Comparison of ENCODE assay signal across 21 mouse cellular contexts in the genomic region with DNA sequence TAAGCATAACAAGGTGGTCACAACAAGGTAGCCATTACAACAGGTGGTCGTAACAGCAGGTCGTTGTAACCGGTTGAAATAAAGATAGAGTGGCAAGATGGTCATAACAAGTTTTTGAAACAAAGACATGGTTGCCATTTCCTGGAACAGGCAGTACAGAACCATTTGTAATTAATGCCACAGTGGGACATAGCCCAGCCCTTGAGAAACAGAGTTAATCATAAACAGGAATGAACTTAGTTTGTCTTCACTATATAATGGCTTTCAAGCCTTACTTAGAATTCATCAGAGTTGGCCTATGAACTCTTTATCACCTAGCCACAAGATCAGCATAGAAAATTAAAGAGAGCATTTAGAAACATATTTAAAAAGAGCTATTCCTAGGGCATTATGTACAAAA. TPM values are rescaled to one million over a fixed set of nuclear protein-coding genes. Genes with fewer than 3 reads are reported as not detected.
DNase-seq lines count a peak whose midpoint lies in the region; ATAC-seq and TF ChIP-seq lines count a peak whose summit lies in the region.
"Had no signal": no experiment of that assay in that cellular context is flagged by ENCODE, and none has a peak within 500 bp of the region (broad histone marks: within the 10 kb centered on the region; RNA-seq: fewer than 3 reads in every experiment).

No protein-coding gene starts in this region.

- peak; percentile 86 for ATAC-seq in intestine, embryonic 15.5 days
- ATAC-seq in intestine, postnatal 0 days = peak; percentile 80
- ATAC-seq in stomach, postnatal 0 days (ENCODE audit: low FRiP score, low TSS enrichment) = peak; percentile 56; the same call in 1 of the 2 replicates
- ATAC-seq: activated CD4-positive, CD25-positive, alpha-beta regulatory T cell, adult 4 months; forebrain, embryonic 13.5 days; forebrain, postnatal 0 days; Patski had no signal

- no peak for TF ChIP-seq EP300 in stomach, postnatal 0 days (optimal IDR thresholded peaks at IDR 0.05)

- no peaks in the 10 kb centered on the region for H3K4me1 ChIP-seq in intestine, embryonic 15.5 days (replicated peaks)
- H3K4me1 ChIP-seq in intestine, postnatal 0 days (replicated peaks; ENCODE audit: control insufficient read depth, insufficient read depth, low read length) = no peaks in the 10 kb centered on the region
- H3K4me1 ChIP-seq in stomach, postnatal 0 days (replicated peaks; ENCODE audit: control insufficient read depth, insufficient read depth) = no peaks in the 10 kb centered on the region
- H3K4me1 ChIP-seq: embryonic facial prominence, embryonic 10.5 days; forebrain, embryonic 13.5 days; hindbrain, embryonic 12.5 days had no signal

- H3K9ac ChIP-seq in intestine, embryonic 15.5 days = no peak overlapping the region
- no peak overlapping the region for H3K9ac ChIP-seq in intestine, postnatal 0 days (ENCODE audit: low read depth, low read length)
- H3K9ac ChIP-seq in stomach, postnatal 0 days (ENCODE audit: low read length) = no peak overlapping the region
- H3K9ac ChIP-seq: forebrain, embryonic 13.5 days; forebrain, postnatal 0 days; hindbrain, embryonic 12.5 days had no signal

- H3K36me3 ChIP-seq in intestine, embryonic 15.5 days = no peaks in the 10 kb centered on the region
- no peaks in the 10 kb centered on the region for H3K36me3 ChIP-seq in intestine, postnatal 0 days (ENCODE audit: control insufficient read depth, insufficient read depth)
- H3K36me3 ChIP-seq in stomach, postnatal 0 days (ENCODE audit: control insufficient read depth, insufficient read depth, low read length) = no peaks in the 10 kb centered on the region
- H3K36me3 ChIP-seq: embryonic facial prominence, embryonic 10.5 days; heart, embryonic 10.5 days; hindbrain, embryonic 12.5 days had no signal

- no peaks in the 10 kb centered on the region for H3K27me3 ChIP-seq in intestine, embryonic 15.5 days (replicated peaks)
- no peaks in the 10 kb centered on the region for H3K27me3 ChIP-seq in intestine, postnatal 0 days (replicated peaks; ENCODE audit: control insufficient read depth, insufficient read depth, low read length)
- no peaks in the 10 kb centered on the region for H3K27me3 ChIP-seq in stomach, postnatal 0 days (ENCODE audit: control insufficient read depth, insufficient read depth, low read length)
- H3K27me3 ChIP-seq: CH12.LX; forebrain, embryonic 13.5 days; hindbrain, embryonic 12.5 days; Patski had no signal

- H3K4me2 ChIP-seq in intestine, embryonic 15.5 days (replicated peaks) = no peak overlapping the region
- H3K4me2 ChIP-seq in intestine, postnatal 0 days (replicated peaks; ENCODE audit: low read depth) = no peak overlapping the region
- H3K4me2 ChIP-seq in stomach, postnatal 0 days (replicated peaks; ENCODE audit: low read depth) = no peak overlapping the region
- H3K4me2 ChIP-seq: forebrain, embryonic 13.5 days; hindbrain, embryonic 12.5 days had no signal

- no peak for TF ChIP-seq CTCF in intestine, postnatal 0 days (IDR thresholded peaks at IDR 0.05; ENCODE audit: low read depth)
- TF ChIP-seq CTCF in stomach, postnatal 0 days (IDR thresholded peaks at IDR 0.05; ENCODE audit: low read depth) = no peak

- no peak overlapping the region for H3K27ac ChIP-seq in intestine, embryonic 15.5 days
- H3K27ac ChIP-seq in intestine, postnatal 0 days (ENCODE audit: low read depth, low read length) = peak overlapping the region; percentile 47; the same call in 1 of the 2 replicates
- H3K27ac ChIP-seq in stomach, postnatal 0 days (replicated peaks) = no peak overlapping the region
- H3K27ac ChIP-seq: embryonic facial prominence, embryonic 10.5 days; forebrain, embryonic 13.5 days; heart, embryonic 10.5 days; hindbrain, embryonic 12.5 days had no signal

- peak; percentile 37 for DNase-seq in kidney, adult 9 months
- DNase-seq in kidney, postnatal 25 days = no peak
- DNase-seq in stomach, postnatal 0 days (ENCODE audit: low spot score) = no peak
- no peak for DNase-seq in cerebellum, adult 11 months
- DNase-seq in adrenal gland, postnatal 10 days = no peak
- DNase-seq: adrenal gland, postnatal 25 days; cerebellum, adult 2 months; cerebellum, postnatal 10 days; forebrain, postnatal 0 days; gastrocnemius, postnatal 14 days; heart, postnatal 10 days; heart, postnatal 4 days had no signal

- H3K4me3 ChIP-seq in intestine, embryonic 15.5 days (replicated peaks) = no peak overlapping the region
- H3K4me3 ChIP-seq in intestine, postnatal 0 days (ENCODE audit: low read depth, low read length) = no peak overlapping the region
- H3K4me3 ChIP-seq in stomach, postnatal 0 days (ENCODE audit: low read depth, low read length) = no peak overlapping the region
- H3K4me3 ChIP-seq: embryonic facial prominence, embryonic 10.5 days; forebrain, embryonic 13.5 days; heart, embryonic 10.5 days; hindbrain, embryonic 12.5 days had no signal

- 77% methylated on average over 3 of the region's 3 CpGs for WGBS in intestine, embryonic 15.5 days
- 40% methylated on average over 3 of the region's 3 CpGs for WGBS in intestine, postnatal 0 days
- WGBS in stomach, postnatal 0 days = 79% methylated on average over 3 of the region's 3 CpGs

- no peaks in the 10 kb centered on the region for H3K9me3 ChIP-seq in intestine, embryonic 15.5 days
- H3K9me3 ChIP-seq in intestine, postnatal 0 days (ENCODE audit: control insufficient read depth) = no peaks in the 10 kb centered on the region
- no peaks in the 10 kb centered on the region for H3K9me3 ChIP-seq in stomach, postnatal 0 days (ENCODE audit: control insufficient read depth, low read length)
- H3K9me3 ChIP-seq: embryonic facial prominence, embryonic 10.5 days; forebrain, embryonic 13.5 days had no signal

RNA-seq across cellular contexts. Expression of gene Jak2, which starts 53.0 kb away (rescaled TPM):
- 8.0 and 8.8 TPM in 2 replicates for polyA plus RNA-seq in intestine, embryonic 15.5 days (2015; fragmentation: Nextera tagmentation; extraction: Ambion mirVana)
- 11.2 and 11.7 TPM in 2 replicates for polyA plus RNA-seq in intestine, postnatal 0 days (2015; fragmentation: Nextera tagmentation; extraction: Ambion mirVana)
- 6.8 and 7.1 TPM in 2 replicates for polyA plus RNA-seq in stomach, postnatal 0 days (2015; fragmentation: Nextera tagmentation; extraction: Ambion mirVana)
- 10 to 100 TPM; 17.7 to 20.5 TPM for total RNA-seq in adrenal gland, postnatal 10 days (2021)
